Mouse (Mus musculus) small intestine, adult 2 months (tissue): Measurements from ENCODE around the gene Slc22a12.

Experiments
- CTCF ChIP-seq: fragments of 200-500 bp; IDR thresholded peaks from 2 replicates; pipeline ENCODE4 v1.5.1; 2012; ENCODE audit warnings: low read depth, mild to moderate bottlenecking, control low read depth, inconsistent platforms, low read length, moderate library complexity, mixed read lengths; ENCODE audit not compliant: insufficient replicate concordance, insufficient read length; ENCODE audit errors: extremely low read depth
- POLR2A ChIP-seq: fragments of 200-500 bp; IDR thresholded peaks from 2 replicates; pipeline ENCODE4 v1.6.1; 2012; ENCODE audit warnings: low read depth, mild to moderate bottlenecking, control low read depth, inconsistent platforms, low read length, moderate library complexity

GRCm38 (mm10) chr19:6544712-6545111 is 1.9 kb upstream of the Slc22a12 start:
- TF ChIP-seq CTCF (no peak), POLR2A (no peak)
